Mouse (Mus musculus) olfactory bulb, adult 2 months (tissue): ENCODE results near the gene Apoc1.

Experiments
- CTCF ChIP-seq: fragments of 200-500 bp; IDR thresholded peaks from 2 replicates; pipeline ENCODE4 v1.5.1; 2012; ENCODE audit warnings: low read depth, mild to moderate bottlenecking, low read length, moderate library complexity; ENCODE audit not compliant: insufficient read depth
- POLR2A ChIP-seq: fragments of 200-500 bp; IDR thresholded peaks from 2 replicates; pipeline ENCODE4 v1.6.1; 2012; ENCODE audit warnings: mild to moderate bottlenecking, low read depth, low read length, moderate library complexity; ENCODE audit not compliant: insufficient read depth

DNA sequence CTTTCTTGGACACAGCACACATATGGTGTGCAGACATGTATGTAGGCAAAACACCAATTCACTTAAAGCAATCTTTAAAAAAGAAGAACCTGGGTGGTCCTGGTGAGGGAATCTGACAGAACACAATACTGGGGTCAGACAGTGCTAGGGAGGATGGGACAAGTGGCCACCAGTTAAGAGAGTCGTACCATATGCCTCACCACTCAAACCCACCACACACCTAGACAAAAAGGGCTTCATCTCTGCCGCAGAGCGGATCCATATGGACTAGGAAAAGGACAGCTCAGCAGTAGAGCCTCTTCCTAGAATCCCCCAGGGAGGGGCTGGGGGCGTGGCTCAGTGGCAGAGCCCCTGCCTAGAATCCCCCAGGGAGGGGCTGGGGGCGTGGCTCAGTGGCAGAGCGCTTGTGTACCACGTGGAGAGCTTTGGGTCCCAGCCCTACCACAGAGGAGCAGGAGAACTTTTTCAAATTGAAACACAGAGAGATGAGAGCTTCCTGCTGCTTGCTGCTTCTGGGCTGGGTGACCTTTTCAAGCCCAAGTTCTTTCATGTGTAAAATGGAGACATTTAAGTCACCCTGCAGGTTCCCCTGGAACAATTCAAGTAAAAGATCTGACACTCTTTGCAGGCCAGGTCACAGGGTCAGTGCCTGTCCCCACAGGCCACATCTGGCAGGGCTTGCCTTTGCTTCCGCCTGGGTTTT lies 49.0 kb upstream of the Apoc1 start:
- TF ChIP-seq CTCF (no peak), POLR2A (no peak)
